Mouse (Mus musculus): ENCODE results near the gene Otop1.

Otop1 gene

GRCm38 (mm10) chr5:38275771-38276170 is at the start of gene Otop1:
Gene Otop1, plus strand, starts transcription at chr5:38275972.
- no peak for DNase-seq (ENCODE audit: low read depth, low spot score)

GRCm38 (mm10) chr5:38235422-38235821 is 40.4 kb upstream of the Otop1 start:
- DNase-seq (ENCODE audit: low read depth, low spot score), result no peak

- DNase-seq (ENCODE audit: low read depth, low spot score), result no peak
Measured at GRCm38 (mm10) chr5:38236627-38237026, 39.1 kb upstream of the Otop1 start.

- DNase-seq (ENCODE audit: low read depth, low spot score), result no peak
Measured at GRCm38 (mm10) chr5:38240727-38241472, 34.9 kb upstream of the Otop1 start.

- DNase-seq (ENCODE audit: low read depth, low spot score), result no peak
Measured at GRCm38 (mm10) chr5:38241473-38241834, 34.3 kb upstream of the Otop1 start.

GRCm38 (mm10) chr5:38241966-38242365 is 33.8 kb upstream of the Otop1 start:
- no peak for DNase-seq (ENCODE audit: low read depth, low spot score)

- DNase-seq (ENCODE audit: low read depth, low spot score), result no peak
Measured at GRCm38 (mm10) chr5:38255195-38255594, 20.6 kb upstream of the Otop1 start.

GRCm38 (mm10) chr5:38255644-38256043 is 20.1 kb upstream of the Otop1 start:
- no peak for DNase-seq (ENCODE audit: low read depth, low spot score)

GRCm38 (mm10) chr5:38256551-38256950 is 19.2 kb upstream of the Otop1 start:
- no peak for DNase-seq (ENCODE audit: low read depth, low spot score)

GRCm38 (mm10) chr5:38258034-38258772 is 17.6 kb upstream of the Otop1 start:
- no peak for DNase-seq (ENCODE audit: low read depth, low spot score)

GRCm38 (mm10) chr5:38258773-38259146 is 17.0 kb upstream of the Otop1 start:
- no peak for DNase-seq (ENCODE audit: low read depth, low spot score)

GRCm38 (mm10) chr5:38259455-38260106 is 16.2 kb upstream of the Otop1 start:
- peak; percentile 4 for DNase-seq (ENCODE audit: low read depth, low spot score)

GRCm38 (mm10) chr5:38260107-38260682 is 15.6 kb upstream of the Otop1 start, which contains the start of gene Tmem128:
Gene Tmem128, plus strand, starts transcription at chr5:38260185.
- DNase-seq (ENCODE audit: low read depth, low spot score), result peak; percentile 63

GRCm38 (mm10) chr5:38270942-38271341 is 4.8 kb upstream of the Otop1 start:
- DNase-seq (ENCODE audit: low read depth, low spot score), result no peak

- DNase-seq (ENCODE audit: low read depth, low spot score), result no peak
Measured at GRCm38 (mm10) chr5:38273831-38274230, 1.9 kb upstream of the Otop1 start.

GRCm38 (mm10) chr5:38276451-38276850 is 679 bp downstream of the Otop1 start:
- DNase-seq (ENCODE audit: low read depth, low spot score), result no peak

GRCm38 (mm10) chr5:38277098-38277866 is 1.5 kb downstream of the Otop1 start:
- no peak for DNase-seq (ENCODE audit: low read depth, low spot score)

- no peak for DNase-seq (ENCODE audit: low read depth, low spot score)
Measured at GRCm38 (mm10) chr5:38277936-38278600, 2.3 kb downstream of the Otop1 start.

GRCm38 (mm10) chr5:38280075-38280474 is 4.3 kb downstream of the Otop1 start:
- DNase-seq (ENCODE audit: low read depth, low spot score), result no peak

- DNase-seq (ENCODE audit: low read depth, low spot score), result no peak
Measured at GRCm38 (mm10) chr5:38285724-38286123, 10.0 kb downstream of the Otop1 start.

GRCm38 (mm10) chr5:38288476-38288875 is 12.7 kb downstream of the Otop1 start:
- no peak for DNase-seq (ENCODE audit: low read depth, low spot score)

Measured in retina, adult 2 months (tissue).